Mouse (Mus musculus): ENCODE data around the gene Rpl6. TPM values are rescaled to one million over a fixed set of nuclear protein-coding genes. Genes with fewer than 3 reads are reported as not detected.

The Rpl6 gene
- polyA plus RNA-seq, 1 experiment = 2,082 TPM

GRCm38 (mm10) chr5:121241182-121241581, 36.9 kb downstream of the Rpl6 start:
- Histone ChIP-seq H3K4me1 (ENCODE audit: control insufficient read depth, insufficient read depth, low read length) (no peaks in the 10 kb centered on the region), H3K9ac (ENCODE audit: low read depth, poor library complexity, severe bottlenecking) (no peak overlapping the region), H3K9me3 (replicated peaks; ENCODE audit: control insufficient read depth, insufficient read depth, low read length, poor library complexity, severe bottlenecking) (no peaks in the 10 kb centered on the region), H3K36me3 (ENCODE audit: control insufficient read depth, insufficient read depth, low read length, poor library complexity, severe bottlenecking) (no peaks in the 10 kb centered on the region), H3K4me3 (ENCODE audit: low read depth, low read length) (no peak overlapping the region), H3K27ac (ENCODE audit: insufficient read depth, low read length) (no peak overlapping the region), H3K27me3 (ENCODE audit: control insufficient read depth, insufficient read depth, low read length, poor library complexity, severe bottlenecking) (no peaks in the 10 kb centered on the region)
- TF ChIP-seq CTCF (IDR thresholded peaks at IDR 0.05; ENCODE audit: low read depth, low read length) = no peak
- TF ChIP-seq POLR2A (IDR thresholded peaks at IDR 0.05; ENCODE audit: insufficient read depth, low read length) = no peak
- TF ChIP-seq EP300 (IDR thresholded peaks at IDR 0.05; ENCODE audit: insufficient read depth, low read depth, low read length) = no peak

- TF ChIP-seq CTCF (IDR thresholded peaks at IDR 0.05; ENCODE audit: low read depth, low read length) (no peak), EP300 (IDR thresholded peaks at IDR 0.05; ENCODE audit: insufficient read depth, low read depth, low read length) (no peak), POLR2A (IDR thresholded peaks at IDR 0.05; ENCODE audit: insufficient read depth, low read length) (no peak)
Measured at GRCm38 (mm10) chr5:121242261-121242660, 38.0 kb downstream of the Rpl6 start.

GRCm38 (mm10) chr5:121242701-121243100, 38.4 kb downstream of the Rpl6 start:
- TF ChIP-seq CTCF (IDR thresholded peaks at IDR 0.05; ENCODE audit: low read depth, low read length) (no peak), EP300 (IDR thresholded peaks at IDR 0.05; ENCODE audit: insufficient read depth, low read depth, low read length) (no peak), POLR2A (IDR thresholded peaks at IDR 0.05; ENCODE audit: insufficient read depth, low read length) (no peak)
- Histone ChIP-seq H3K36me3 (ENCODE audit: control insufficient read depth, insufficient read depth, low read length, poor library complexity, severe bottlenecking) (no peaks in the 10 kb centered on the region), H3K27ac (ENCODE audit: insufficient read depth, low read length) (no peak overlapping the region), H3K9ac (ENCODE audit: low read depth, poor library complexity, severe bottlenecking) (no peak overlapping the region), H3K4me1 (ENCODE audit: control insufficient read depth, insufficient read depth, low read length) (no peaks in the 10 kb centered on the region), H3K27me3 (ENCODE audit: control insufficient read depth, insufficient read depth, low read length, poor library complexity, severe bottlenecking) (no peaks in the 10 kb centered on the region), H3K4me3 (ENCODE audit: low read depth, low read length) (no peak overlapping the region), H3K9me3 (replicated peaks; ENCODE audit: control insufficient read depth, insufficient read depth, low read length, poor library complexity, severe bottlenecking) (no peaks in the 10 kb centered on the region)

More at GRCm38 (mm10) chr5:121242261-121242660, 38.0 kb downstream of the Rpl6 start:
- H3K36me3 ChIP-seq (ENCODE audit: control insufficient read depth, insufficient read depth, low read length, poor library complexity, severe bottlenecking) = no peaks in the 10 kb centered on the region
- no peaks in the 10 kb centered on the region for H3K4me1 ChIP-seq (ENCODE audit: control insufficient read depth, insufficient read depth, low read length)
- no peak overlapping the region for H3K4me3 ChIP-seq (ENCODE audit: low read depth, low read length)
- H3K27ac ChIP-seq (ENCODE audit: insufficient read depth, low read length) = no peak overlapping the region
- no peaks in the 10 kb centered on the region for H3K9me3 ChIP-seq (replicated peaks; ENCODE audit: control insufficient read depth, insufficient read depth, low read length, poor library complexity, severe bottlenecking)
- H3K9ac ChIP-seq (ENCODE audit: low read depth, poor library complexity, severe bottlenecking) = no peak overlapping the region
- no peaks in the 10 kb centered on the region for H3K27me3 ChIP-seq (ENCODE audit: control insufficient read depth, insufficient read depth, low read length, poor library complexity, severe bottlenecking)

GRCm38 (mm10) chr5:121243676-121244364, 39.5 kb downstream of the Rpl6 start:
- Histone ChIP-seq H3K9ac (ENCODE audit: low read depth, poor library complexity, severe bottlenecking) (no peak overlapping the region), H3K27me3 (ENCODE audit: control insufficient read depth, insufficient read depth, low read length, poor library complexity, severe bottlenecking) (no peaks in the 10 kb centered on the region)
- TF ChIP-seq POLR2A (IDR thresholded peaks at IDR 0.05; ENCODE audit: insufficient read depth, low read length) (no peak), EP300 (IDR thresholded peaks at IDR 0.05; ENCODE audit: insufficient read depth, low read depth, low read length) (no peak)

GRCm38 (mm10) chr5:121244365-121244731, 40.1 kb downstream of the Rpl6 start:
- H3K4me1 ChIP-seq (ENCODE audit: control insufficient read depth, insufficient read depth, low read length) = no peaks in the 10 kb centered on the region
- H3K9ac ChIP-seq (ENCODE audit: low read depth, poor library complexity, severe bottlenecking) = no peak overlapping the region
- no peaks in the 10 kb centered on the region for H3K27me3 ChIP-seq (ENCODE audit: control insufficient read depth, insufficient read depth, low read length, poor library complexity, severe bottlenecking)
- TF ChIP-seq POLR2A (IDR thresholded peaks at IDR 0.05; ENCODE audit: insufficient read depth, low read length) (no peak), CTCF (IDR thresholded peaks at IDR 0.05; ENCODE audit: low read depth, low read length) (no peak), EP300 (IDR thresholded peaks at IDR 0.05; ENCODE audit: insufficient read depth, low read depth, low read length) (no peak)
- no peak overlapping the region for H3K4me3 ChIP-seq (ENCODE audit: low read depth, low read length)
- no peak overlapping the region for H3K27ac ChIP-seq (ENCODE audit: insufficient read depth, low read length)
- no peaks in the 10 kb centered on the region for H3K36me3 ChIP-seq (ENCODE audit: control insufficient read depth, insufficient read depth, low read length, poor library complexity, severe bottlenecking)
- H3K9me3 ChIP-seq (replicated peaks; ENCODE audit: control insufficient read depth, insufficient read depth, low read length, poor library complexity, severe bottlenecking) = no peaks in the 10 kb centered on the region

More at GRCm38 (mm10) chr5:121243676-121244364, 39.5 kb downstream of the Rpl6 start:
- Histone ChIP-seq H3K4me3 (ENCODE audit: low read depth, low read length) (no peak overlapping the region), H3K9me3 (replicated peaks; ENCODE audit: control insufficient read depth, insufficient read depth, low read length, poor library complexity, severe bottlenecking) (no peaks in the 10 kb centered on the region), H3K4me1 (ENCODE audit: control insufficient read depth, insufficient read depth, low read length) (no peaks in the 10 kb centered on the region), H3K27ac (ENCODE audit: insufficient read depth, low read length) (no peak overlapping the region), H3K36me3 (ENCODE audit: control insufficient read depth, insufficient read depth, low read length, poor library complexity, severe bottlenecking) (no peaks in the 10 kb centered on the region)

- Histone ChIP-seq H3K9ac (ENCODE audit: low read depth, poor library complexity, severe bottlenecking) (no peak overlapping the region), H3K4me3 (ENCODE audit: low read depth, low read length) (no peak overlapping the region), H3K36me3 (ENCODE audit: control insufficient read depth, insufficient read depth, low read length, poor library complexity, severe bottlenecking) (no peaks in the 10 kb centered on the region), H3K4me1 (ENCODE audit: control insufficient read depth, insufficient read depth, low read length) (no peaks in the 10 kb centered on the region), H3K27ac (ENCODE audit: insufficient read depth, low read length) (no peak overlapping the region), H3K9me3 (replicated peaks; ENCODE audit: control insufficient read depth, insufficient read depth, low read length, poor library complexity, severe bottlenecking) (no peaks in the 10 kb centered on the region), H3K27me3 (ENCODE audit: control insufficient read depth, insufficient read depth, low read length, poor library complexity, severe bottlenecking) (no peaks in the 10 kb centered on the region)
- TF ChIP-seq POLR2A (IDR thresholded peaks at IDR 0.05; ENCODE audit: insufficient read depth, low read length) (no peak), CTCF (IDR thresholded peaks at IDR 0.05; ENCODE audit: low read depth, low read length) (no peak), EP300 (IDR thresholded peaks at IDR 0.05; ENCODE audit: insufficient read depth, low read depth, low read length) (no peak)
Measured at GRCm38 (mm10) chr5:121245201-121245600, 40.9 kb downstream of the Rpl6 start.
